Mouse (Mus musculus): ENCODE measurements around the gene Kynu. TPM values are rescaled to one million over a fixed set of nuclear protein-coding genes. Genes with fewer than 3 reads are reported as not detected.

The Kynu gene
- polyA plus RNA-seq, 1 experiment from 2014 or later: not detected

Other genes starting within 250 kb of the Kynu start
- 3.1 and 3.8 TPM in 2 replicates for gene Arhgap15, start 193.5 kb downstream of the Kynu start, polyA plus RNA-seq (2014; fragmentation: Nextera tagmentation; extraction: Ambion mirVana)